Mouse (Mus musculus): ENCODE results near the gene Grin3a. TPM values are rescaled to one million over a fixed set of nuclear protein-coding genes. Genes with fewer than 3 reads are reported as not detected.
"Not testable (repeated sequence)": the region's sequence is repeated elsewhere in the genome, so short reads cannot be mapped to it uniquely, and the experiment has no call there.

Gene Grin3a
- polyA plus RNA-seq, 1 experiment from 2014 or later, result 0.79 TPM

DNA sequence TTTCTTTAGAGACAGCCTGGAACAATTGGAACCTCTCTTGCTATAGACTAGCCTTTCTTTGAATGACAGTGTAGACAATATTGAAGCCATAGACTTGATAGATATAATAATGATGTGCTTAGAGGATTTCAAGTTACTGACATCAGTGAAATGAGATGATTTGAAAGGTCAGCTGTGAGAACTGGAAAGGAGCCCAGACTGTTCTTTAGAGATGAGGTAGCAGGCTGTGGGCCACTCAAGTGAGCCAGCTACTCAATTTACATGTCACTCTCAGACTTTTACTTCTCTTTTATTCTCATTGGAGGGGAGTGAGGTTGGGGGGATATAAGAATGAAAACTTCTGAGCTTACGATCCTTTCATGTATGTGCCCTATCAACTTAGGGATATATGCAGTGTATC lies 186.1 kb downstream of the Grin3a start:
- H3K9me3 ChIP-seq (ENCODE audit: control insufficient read depth, low read length), result no peaks in the 10 kb centered on the region
- no peak overlapping the region for H3K4me3 ChIP-seq (ENCODE audit: low read length)
- H3K27me3 ChIP-seq (ENCODE audit: control insufficient read depth, insufficient read depth, low read length), result no peaks in the 10 kb centered on the region
- no peak overlapping the region for H3K27ac ChIP-seq (ENCODE audit: low read depth, low read length)
- H3K36me3 ChIP-seq (ENCODE audit: control insufficient read depth, insufficient read depth, low read length), result peaks cover 59% of the 10 kb centered on the region
- no peak overlapping the region for H3K9ac ChIP-seq (ENCODE audit: low read depth, low read length)
- no peak overlapping the region for H3K4me2 ChIP-seq (replicated peaks; ENCODE audit: low read depth, low read length)
- ATAC-seq (ENCODE audit: low FRiP score, low TSS enrichment), result no peak
- WGBS, result 83% methylated on average over 1 of the region's 1 CpGs
- H3K4me1 ChIP-seq (ENCODE audit: control insufficient read depth, insufficient read depth, low read length), result no peaks in the 10 kb centered on the region

DNA sequence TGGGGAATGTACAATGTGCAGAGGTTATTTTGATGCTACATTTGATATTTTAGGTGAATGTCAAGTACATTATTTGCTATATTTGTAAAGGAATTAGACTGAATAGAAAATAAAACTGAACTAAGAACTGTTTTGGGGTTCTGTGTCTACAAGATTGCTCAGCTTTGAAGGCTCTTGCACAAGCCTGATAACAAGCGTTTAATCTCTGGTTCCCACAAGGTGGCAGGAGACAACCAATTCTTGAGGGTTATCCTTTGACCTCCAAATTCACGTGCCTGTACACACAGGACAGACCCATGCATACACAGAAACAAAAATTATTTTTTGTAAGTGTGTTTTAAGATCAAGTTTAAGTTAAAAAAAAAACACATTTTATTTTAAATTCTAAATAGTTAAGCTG lies 205.6 kb downstream of the Grin3a start:
- H3K27me3 ChIP-seq (ENCODE audit: control insufficient read depth, insufficient read depth, low read length), result no peaks in the 10 kb centered on the region
- H3K36me3 ChIP-seq (ENCODE audit: control insufficient read depth, insufficient read depth, low read length), result peaks cover 82% of the 10 kb centered on the region
- WGBS, result 69% methylated on average over 2 of the region's 2 CpGs
- H3K4me3 ChIP-seq (ENCODE audit: low read length), result no peak overlapping the region
- H3K9me3 ChIP-seq (ENCODE audit: control insufficient read depth, low read length), result no peaks in the 10 kb centered on the region
- H3K4me2 ChIP-seq (replicated peaks; ENCODE audit: low read depth, low read length), result no peak overlapping the region
- H3K27ac ChIP-seq (ENCODE audit: low read depth, low read length), result no peak overlapping the region
- no peaks in the 10 kb centered on the region for H3K4me1 ChIP-seq (ENCODE audit: control insufficient read depth, insufficient read depth, low read length)
- ATAC-seq (ENCODE audit: low FRiP score, low TSS enrichment), result no peak
- H3K9ac ChIP-seq (ENCODE audit: low read depth, low read length), result no peak overlapping the region

DNA sequence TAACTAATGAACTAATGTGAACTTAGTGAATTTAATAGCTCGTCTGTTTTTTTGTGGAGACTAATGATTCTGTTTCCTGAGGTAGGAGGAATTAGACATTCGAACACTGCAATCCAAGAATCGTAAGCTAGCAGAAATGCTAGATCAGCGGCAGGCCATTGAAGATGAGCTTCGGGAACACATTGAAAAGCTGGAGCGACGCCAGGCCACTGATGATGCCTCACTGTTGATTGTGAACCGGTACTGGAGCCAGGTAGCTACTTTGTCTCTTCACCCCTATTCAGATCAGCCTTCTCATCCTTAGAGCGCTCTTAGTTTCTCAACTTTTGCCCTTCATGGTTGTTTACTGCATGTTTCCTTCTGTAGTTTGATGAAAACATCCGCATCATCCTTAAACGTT lies 207.7 kb downstream of the Grin3a start:
- H3K9ac ChIP-seq (ENCODE audit: low read depth, low read length), result no peak overlapping the region
- H3K9me3 ChIP-seq (ENCODE audit: control insufficient read depth, low read length), result no peaks in the 10 kb centered on the region
- H3K36me3 ChIP-seq (ENCODE audit: control insufficient read depth, insufficient read depth, low read length), result peaks cover 75% of the 10 kb centered on the region
- H3K27me3 ChIP-seq (ENCODE audit: control insufficient read depth, insufficient read depth, low read length), result no peaks in the 10 kb centered on the region
- H3K4me2 ChIP-seq (replicated peaks; ENCODE audit: low read depth, low read length), result no peak overlapping the region
- H3K4me1 ChIP-seq (ENCODE audit: control insufficient read depth, insufficient read depth, low read length), result peaks cover 9% of the 10 kb centered on the region; the same call in 1 of the 2 replicates
- no peak for ATAC-seq (ENCODE audit: low FRiP score, low TSS enrichment)
- no peak overlapping the region for H3K4me3 ChIP-seq (ENCODE audit: low read length)
- no peak overlapping the region for H3K27ac ChIP-seq (ENCODE audit: low read depth, low read length)
- WGBS, result 95% methylated on average over 11 of the region's 11 CpGs

DNA sequence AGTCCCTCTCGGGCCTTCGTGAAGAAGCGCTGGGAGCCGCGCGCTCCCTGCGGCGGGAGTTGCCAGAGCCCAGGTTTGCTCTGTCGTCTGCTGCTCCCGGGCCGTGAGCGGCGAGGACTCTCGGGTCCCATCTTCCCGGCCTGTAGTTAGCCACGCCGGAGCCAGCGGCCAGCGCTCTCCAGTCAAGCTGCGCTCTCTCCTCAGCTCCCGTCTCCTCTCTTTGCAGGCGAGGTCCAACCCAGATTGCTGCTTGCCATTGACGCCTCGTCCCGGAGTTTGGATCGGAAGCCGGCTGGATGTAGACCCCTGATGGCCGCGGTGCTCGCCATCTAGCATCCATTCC lies 213.4 kb downstream of the Grin3a start:
- Histone ChIP-seq H3K27me3 (ENCODE audit: control insufficient read depth, insufficient read depth, low read length) (no peaks in the 10 kb centered on the region), H3K36me3 (ENCODE audit: control insufficient read depth, insufficient read depth, low read length) (peaks cover 32% of the 10 kb centered on the region), H3K9me3 (ENCODE audit: control insufficient read depth, low read length) (no peaks in the 10 kb centered on the region), H3K9ac (ENCODE audit: low read depth, low read length) (peak overlapping the region; percentile 84), H3K4me1 (ENCODE audit: control insufficient read depth, insufficient read depth, low read length) (peaks cover 9% of the 10 kb centered on the region; the same call in 1 of the 2 replicates), H3K4me3 (ENCODE audit: low read length) (peak overlapping the region; percentile 65), H3K27ac (ENCODE audit: low read depth, low read length) (peak overlapping the region; percentile 81), H3K4me2 (replicated peaks; ENCODE audit: low read depth, low read length) (peak overlapping the region; percentile 67)
- peak; percentile 82; the same call in 1 of the 2 replicates for ATAC-seq (ENCODE audit: low FRiP score, low TSS enrichment)
- WGBS, result under 1% methylated on average over 30 of the region's 30 CpGs

DNA sequence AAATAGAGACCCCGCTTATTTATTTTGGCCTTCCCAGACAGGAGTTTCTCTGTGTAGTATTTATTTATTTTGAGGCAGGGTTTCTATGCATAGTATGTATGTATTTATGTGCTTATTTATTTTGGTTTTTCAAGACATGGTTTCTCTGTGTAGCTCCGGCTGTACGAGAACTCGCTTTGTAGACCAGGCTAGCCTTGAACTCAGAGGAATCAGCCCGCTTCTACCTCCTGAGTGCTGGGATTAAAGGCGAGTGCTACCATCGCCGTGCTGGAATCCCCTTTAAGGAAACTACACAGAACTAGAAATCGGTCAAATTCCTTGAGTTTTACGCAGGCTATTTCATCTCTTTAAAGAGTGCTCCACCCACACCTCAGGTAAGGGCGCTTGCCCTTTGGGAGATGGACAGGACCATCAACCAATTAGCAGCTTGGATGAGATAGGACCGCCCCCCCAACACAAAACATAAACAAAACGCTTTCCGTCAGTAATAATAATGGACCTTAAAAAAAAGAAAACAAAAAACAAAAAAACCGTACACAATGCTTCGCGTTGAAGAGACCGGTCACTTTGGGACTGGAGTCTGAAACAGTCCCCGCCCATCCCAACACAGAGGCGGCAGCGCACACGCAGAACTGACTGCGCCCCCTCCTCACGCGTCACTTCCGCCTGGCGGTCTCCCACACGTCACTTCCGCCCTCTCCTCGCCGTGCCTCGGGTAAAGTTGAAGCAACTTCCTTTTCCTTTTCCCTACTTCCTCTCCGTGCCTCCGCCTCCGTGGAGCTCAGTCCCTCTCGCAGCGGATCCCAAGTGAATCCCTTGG lies 214.0 kb downstream of the Grin3a start, which contains the start of gene Rnf20:
Gene Rnf20, plus strand, starts transcription at position 688 of the 820 bp plus-strand sequence.
- H3K27me3 ChIP-seq (ENCODE audit: control insufficient read depth, insufficient read depth, low read length), result no peaks in the 10 kb centered on the region
- no peaks in the 10 kb centered on the region for H3K9me3 ChIP-seq (ENCODE audit: control insufficient read depth, low read length)
- H3K36me3 ChIP-seq (ENCODE audit: control insufficient read depth, insufficient read depth, low read length), result peaks cover 27% of the 10 kb centered on the region
- peaks cover 9% of the 10 kb centered on the region; the same call in 1 of the 2 replicates for H3K4me1 ChIP-seq (ENCODE audit: control insufficient read depth, insufficient read depth, low read length)
- H3K9ac ChIP-seq (ENCODE audit: low read depth, low read length), result peak within 1 kb of the TSS; percentile 84
- 4% methylated on average over 37 of the region's 37 CpGs for WGBS
- peak within 1 kb of the TSS; percentile 81 for H3K27ac ChIP-seq (ENCODE audit: low read depth, low read length)
- H3K4me3 ChIP-seq (ENCODE audit: low read length), result peak within 1 kb of the TSS; percentile 65
- H3K4me2 ChIP-seq (replicated peaks; ENCODE audit: low read depth, low read length), result peak within 1 kb of the TSS; percentile 67
- peak; percentile 97 for ATAC-seq (ENCODE audit: low FRiP score, low TSS enrichment)

DNA sequence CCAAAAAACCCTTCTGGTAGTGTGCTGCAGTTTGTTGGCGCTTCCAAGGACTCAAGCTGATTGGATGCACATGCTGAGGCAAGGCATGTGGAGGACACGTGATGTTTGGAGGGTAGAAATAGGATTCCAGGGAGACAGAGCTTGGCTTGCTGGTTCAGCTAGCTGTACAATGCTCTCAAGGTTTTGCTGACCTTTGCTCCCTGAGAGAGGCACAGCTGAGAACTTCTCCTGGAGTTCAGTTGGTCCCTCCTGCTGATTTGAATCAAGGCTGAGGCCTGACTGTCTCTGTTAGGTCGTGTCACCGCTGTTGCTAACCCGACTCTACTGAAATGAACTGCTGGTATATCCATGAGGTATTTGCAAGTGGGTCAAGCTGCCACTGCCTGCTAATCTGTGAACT lies 216.6 kb downstream of the Grin3a start:
- Histone ChIP-seq H3K4me3 (ENCODE audit: low read length) (no peak overlapping the region), H3K4me1 (ENCODE audit: control insufficient read depth, insufficient read depth, low read length) (peaks cover 8% of the 10 kb centered on the region; the same call in 1 of the 2 replicates), H3K36me3 (ENCODE audit: control insufficient read depth, insufficient read depth, low read length) (peaks cover 2% of the 10 kb centered on the region; the same call in 1 of the 2 replicates), H3K27ac (ENCODE audit: low read depth, low read length) (no peak overlapping the region), H3K9me3 (ENCODE audit: control insufficient read depth, low read length) (no peaks in the 10 kb centered on the region), H3K9ac (ENCODE audit: low read depth, low read length) (no peak overlapping the region), H3K27me3 (ENCODE audit: control insufficient read depth, insufficient read depth, low read length) (no peaks in the 10 kb centered on the region), H3K4me2 (replicated peaks; ENCODE audit: low read depth, low read length) (no peak overlapping the region)
- WGBS, result 82% methylated on average over 5 of the region's 5 CpGs
- ATAC-seq (ENCODE audit: low FRiP score, low TSS enrichment), result no peak

DNA sequence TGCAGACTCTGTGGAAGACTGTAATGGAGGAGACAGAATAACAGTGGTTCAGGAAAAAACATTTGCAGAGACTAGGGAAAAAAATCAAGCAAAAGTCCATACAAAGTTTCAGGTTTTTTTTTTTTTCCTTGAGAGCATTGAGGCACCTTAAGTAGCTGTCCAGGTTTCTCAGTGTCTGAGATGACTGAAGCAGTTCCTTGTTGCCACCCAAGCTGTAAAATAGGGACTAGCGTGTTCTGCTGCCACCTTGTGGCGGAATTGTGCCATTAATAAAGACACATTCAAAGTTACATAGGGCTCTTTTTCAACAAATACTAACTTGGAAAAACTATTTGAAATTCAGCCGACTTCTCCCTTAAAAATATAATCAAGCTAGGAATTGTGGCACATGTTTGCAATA lies 218.6 kb downstream of the Grin3a start:
- H3K9ac ChIP-seq (ENCODE audit: low read depth, low read length), result no peak overlapping the region
- H3K27me3 ChIP-seq (ENCODE audit: control insufficient read depth, insufficient read depth, low read length), result no peaks in the 10 kb centered on the region
- 0% methylated on average over 3 of the region's 3 CpGs for WGBS
- H3K9me3 ChIP-seq (ENCODE audit: control insufficient read depth, low read length), result no peaks in the 10 kb centered on the region
- H3K36me3 ChIP-seq (ENCODE audit: control insufficient read depth, insufficient read depth, low read length), result no peaks in the 10 kb centered on the region
- no peak for ATAC-seq (ENCODE audit: low FRiP score, low TSS enrichment)
- no peak overlapping the region for H3K4me2 ChIP-seq (replicated peaks; ENCODE audit: low read depth, low read length)
- H3K4me1 ChIP-seq (ENCODE audit: control insufficient read depth, insufficient read depth, low read length), result no peaks in the 10 kb centered on the region
- H3K4me3 ChIP-seq (ENCODE audit: low read length), result no peak overlapping the region
- no peak overlapping the region for H3K27ac ChIP-seq (ENCODE audit: low read depth, low read length)

DNA sequence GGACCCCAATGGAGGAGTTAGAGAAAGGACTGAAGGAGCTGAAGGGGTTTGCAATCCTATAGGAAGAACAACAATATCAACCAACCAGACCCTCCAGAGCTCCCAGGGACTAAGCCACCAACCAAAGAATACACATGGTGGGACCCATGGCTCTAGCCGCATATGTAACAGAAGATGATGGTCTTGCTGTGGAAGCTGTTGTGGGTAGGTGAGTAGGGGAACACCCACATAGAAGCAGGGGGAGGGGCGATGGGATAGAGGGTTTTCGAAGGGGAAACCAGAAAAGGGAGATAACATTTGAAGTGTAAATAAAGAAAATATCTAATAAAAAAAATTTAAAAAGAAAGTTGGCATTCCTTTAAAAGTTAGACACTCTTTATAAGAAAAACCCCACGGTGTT lies 220.6 kb downstream of the Grin3a start:
- WGBS, result 90% methylated on average over 4 of the region's 4 CpGs
- not testable (repeated sequence) for H3K4me2 ChIP-seq (replicated peaks; ENCODE audit: low read depth, low read length); H3K27me3 ChIP-seq (ENCODE audit: control insufficient read depth, insufficient read depth, low read length); H3K9me3 ChIP-seq (ENCODE audit: control insufficient read depth, low read length); H3K9ac ChIP-seq (ENCODE audit: low read depth, low read length); H3K27ac ChIP-seq (ENCODE audit: low read depth, low read length); H3K36me3 ChIP-seq (ENCODE audit: control insufficient read depth, insufficient read depth, low read length); H3K4me3 ChIP-seq (ENCODE audit: low read length); H3K4me1 ChIP-seq (ENCODE audit: control insufficient read depth, insufficient read depth, low read length); ATAC-seq (ENCODE audit: low FRiP score, low TSS enrichment)

DNA sequence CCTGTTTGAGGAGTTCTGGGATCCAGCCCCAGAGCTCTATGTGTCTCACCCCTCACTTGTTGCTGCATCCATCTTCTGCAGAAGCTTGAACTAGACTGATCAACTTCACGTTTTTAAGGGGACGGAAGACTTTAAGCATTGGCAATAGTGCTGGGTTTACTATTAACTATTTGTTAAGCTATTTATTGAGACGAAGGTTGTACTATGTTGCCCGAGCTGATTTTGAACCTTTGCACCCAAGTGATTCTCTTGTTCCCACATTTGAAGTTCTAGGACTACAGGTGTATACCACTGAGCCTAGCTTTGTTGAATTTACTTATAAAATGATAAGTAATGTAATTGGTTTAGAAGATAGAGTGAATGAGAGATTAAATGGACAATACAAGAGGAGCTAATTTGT lies 221.6 kb downstream of the Grin3a start:
- Histone ChIP-seq H3K9ac (ENCODE audit: low read depth, low read length) (no peak overlapping the region), H3K4me3 (ENCODE audit: low read length) (no peak overlapping the region), H3K36me3 (ENCODE audit: control insufficient read depth, insufficient read depth, low read length) (no peaks in the 10 kb centered on the region), H3K4me2 (replicated peaks; ENCODE audit: low read depth, low read length) (no peak overlapping the region), H3K9me3 (ENCODE audit: control insufficient read depth, low read length) (no peaks in the 10 kb centered on the region), H3K4me1 (ENCODE audit: control insufficient read depth, insufficient read depth, low read length) (no peaks in the 10 kb centered on the region), H3K27ac (ENCODE audit: low read depth, low read length) (no peak overlapping the region), H3K27me3 (ENCODE audit: control insufficient read depth, insufficient read depth, low read length) (no peaks in the 10 kb centered on the region)
- no peak for ATAC-seq (ENCODE audit: low FRiP score, low TSS enrichment)
- 81% methylated on average over 4 of the region's 4 CpGs for WGBS
